Mouse (Mus musculus) erythroid progenitor cell, adult 5-6 weeks (primary cell): Measurements from ENCODE around the gene Ergic3. TPM values are rescaled to one million over a fixed set of nuclear protein-coding genes. Genes with fewer than 3 reads are reported as not detected.

ENCODE experiments used
- ATAC-seq: replicated peaks from 2 replicates; pipeline ENCODE4 v1.8.0; 2016; ENCODE audit warnings: moderate number of reproducible peaks, mild to moderate bottlenecking, moderate TSS enrichment, inconsistent platforms; ENCODE audit not compliant: poor library complexity, low FRiP score, severe bottlenecking
- total RNA-seq, 2 experiments: library from RNA; stranded (forward) in 1 of 2; stranded (reverse) in 1 of 2; fragments of 150-400 nt in 1 of 2; fragments of 186-747, 209-891 nt in 1 of 2; gene quantifications; 2 replicates each; pipeline versions ENCODE4 v1.2.3 to v1.2.4; 2015 to 2017; ENCODE audit warnings: low replicate concordance in 2 of 2

The Ergic3 gene
- 59.5 and 136 TPM in 2 replicates for total RNA-seq (2015; ENCODE audit: low replicate concordance)
- total RNA-seq (2017; ENCODE audit: low replicate concordance), result 18.6 and 22.6 TPM in 2 replicates

DNA sequence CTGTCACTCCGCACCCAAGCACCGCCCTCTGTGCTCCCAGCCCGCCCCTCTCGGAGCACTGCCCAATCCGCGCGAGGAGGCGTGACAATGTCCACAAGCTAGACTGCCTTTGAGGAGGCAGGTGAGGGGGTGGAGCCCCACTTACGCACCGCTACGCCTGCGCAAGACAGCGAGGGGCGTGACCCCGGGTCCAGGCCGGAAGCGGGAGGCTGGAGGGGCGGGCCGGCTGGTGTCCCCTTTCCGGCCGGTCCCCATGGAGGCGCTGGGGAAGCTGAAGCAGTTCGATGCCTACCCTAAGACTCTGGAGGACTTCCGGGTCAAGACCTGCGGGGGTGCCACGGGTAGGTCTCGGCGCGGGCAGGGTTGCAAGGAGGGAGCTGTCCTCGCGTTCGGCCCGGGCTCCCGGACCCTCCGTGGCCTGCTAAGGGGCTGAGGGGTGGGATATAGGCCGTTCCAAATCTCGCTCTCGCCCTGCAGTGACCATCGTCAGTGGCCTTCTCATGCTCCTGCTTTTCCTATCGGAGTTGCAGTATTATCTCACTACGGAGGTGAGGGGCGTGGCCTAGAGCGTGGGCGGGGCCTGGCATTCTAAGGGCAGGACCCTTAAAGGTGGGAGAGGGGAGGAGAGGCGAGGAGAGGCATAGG lies at the start of gene Ergic3, which contains the start of gene 6430550D23Rik:
TSS of gene Ergic3 (plus strand) at position 158 of the 645 bp plus-strand sequence.
TSS of gene 6430550D23Rik (minus strand) at position 90 of the 645 bp plus-strand sequence.
- peak; percentile 98 for ATAC-seq

DNA sequence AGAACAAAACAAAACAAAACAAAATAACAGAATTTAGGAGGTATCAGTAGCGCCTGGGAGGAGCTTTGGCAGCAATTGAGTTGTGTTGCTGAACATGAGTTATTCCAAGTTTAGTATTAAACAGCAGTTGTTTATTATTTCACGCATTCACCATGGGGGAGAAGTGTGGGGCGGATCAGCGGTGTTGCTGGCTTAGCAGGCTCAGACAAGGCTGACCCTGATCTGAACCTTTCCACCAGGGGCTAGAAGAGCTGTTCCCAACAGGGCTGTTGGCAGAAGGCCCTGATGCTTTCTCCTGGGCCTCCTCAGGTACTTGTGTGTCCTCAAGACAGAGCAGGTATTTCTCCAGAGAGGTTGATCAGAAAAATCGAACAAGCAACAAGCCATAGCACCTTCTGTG lies 47.9 kb upstream of the Ergic3 start:
- ATAC-seq, result no peak

DNA sequence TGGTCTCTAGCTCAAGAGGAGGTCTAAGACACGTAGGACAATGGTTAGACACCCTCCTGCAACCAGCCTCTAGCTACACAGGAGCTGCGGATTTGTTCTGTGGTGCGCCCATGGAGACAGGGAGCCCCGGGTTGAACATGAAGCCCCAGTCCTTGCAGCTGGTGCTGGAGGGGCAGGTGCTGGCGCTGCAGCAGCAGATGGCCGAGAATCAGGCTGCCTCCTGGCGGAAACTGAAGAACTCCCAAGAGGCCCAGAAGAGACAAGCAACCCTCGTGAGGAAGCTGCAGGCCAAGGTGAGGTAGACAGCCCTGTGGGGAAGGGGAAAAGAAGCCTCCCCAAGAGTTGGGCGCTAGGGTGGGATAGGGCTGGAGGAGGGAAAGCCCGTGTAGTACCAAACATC lies 46.0 kb upstream of the Ergic3 start:
- no peak for ATAC-seq

DNA sequence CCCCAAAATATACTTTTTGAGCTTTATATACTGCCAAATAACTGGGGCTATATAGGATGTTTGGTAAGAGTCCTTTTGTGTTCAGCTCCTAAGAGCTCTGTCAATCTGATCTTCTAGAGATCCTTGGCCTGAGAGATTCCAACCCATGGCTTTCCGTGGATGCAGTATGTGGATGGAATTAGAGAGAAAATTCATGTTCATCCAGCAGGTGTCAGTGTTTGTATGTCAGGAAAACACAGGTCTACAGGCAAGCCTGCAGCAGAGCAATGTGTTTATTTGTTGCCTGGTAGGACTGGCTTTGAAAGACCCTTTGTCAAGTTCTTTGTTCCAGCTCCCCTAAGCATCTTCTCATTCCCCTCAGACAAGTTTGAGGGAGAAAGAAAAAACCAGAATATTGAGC lies 44.9 kb upstream of the Ergic3 start:
- no peak for ATAC-seq

DNA sequence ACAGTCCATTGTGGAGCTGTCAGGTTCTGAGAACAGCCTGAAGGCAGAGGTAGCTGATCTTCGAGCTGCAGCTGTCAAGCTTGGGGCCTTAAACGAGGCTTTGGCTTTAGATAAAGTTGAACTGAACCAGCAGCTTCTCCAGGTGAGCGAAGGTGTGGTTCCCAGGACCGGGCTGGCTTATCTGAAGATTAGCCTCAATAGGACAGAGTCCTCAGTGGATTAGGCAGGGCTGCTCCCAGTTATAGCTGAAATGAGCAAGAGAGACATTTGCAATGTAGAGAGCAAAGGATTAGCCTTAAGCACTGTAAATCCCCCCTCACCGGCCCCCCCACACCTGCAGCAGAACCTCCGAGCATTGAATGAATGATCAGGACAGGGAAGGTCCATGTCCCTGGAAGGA lies 34.5 kb upstream of the Ergic3 start:
- ATAC-seq, result no peak

DNA sequence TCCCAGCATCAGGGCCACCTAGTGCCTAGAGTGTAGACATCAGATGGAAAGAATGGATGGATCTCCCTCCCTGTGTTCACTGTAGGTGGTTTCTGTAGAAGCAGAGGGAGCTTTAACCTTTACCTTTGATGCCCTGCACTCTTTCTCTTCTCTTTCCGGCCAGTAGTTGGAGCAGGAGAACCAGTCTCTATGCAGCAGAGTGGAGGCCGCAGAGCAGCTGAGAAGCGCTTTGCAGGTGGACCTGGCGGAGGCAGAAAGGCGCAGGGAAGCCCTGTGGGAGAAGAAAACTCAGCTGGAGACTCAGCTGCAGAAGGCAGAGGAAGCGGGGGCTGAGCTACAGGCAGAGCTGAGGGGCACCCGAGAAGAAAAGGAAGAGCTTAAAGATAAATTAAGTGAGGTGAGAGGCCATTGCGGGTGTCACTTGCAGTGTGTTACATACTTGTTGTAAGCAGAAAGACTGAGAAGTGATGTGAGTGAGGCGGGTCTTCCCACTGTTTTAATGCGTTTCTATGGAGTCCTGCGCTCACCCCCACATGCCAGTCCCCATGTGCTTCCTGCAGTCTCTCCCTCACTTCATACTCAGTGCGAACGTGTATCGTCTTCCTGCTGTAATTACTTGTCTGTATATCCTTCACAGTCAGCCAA lies 33.6 kb upstream of the Ergic3 start:
- ATAC-seq, result no peak

DNA sequence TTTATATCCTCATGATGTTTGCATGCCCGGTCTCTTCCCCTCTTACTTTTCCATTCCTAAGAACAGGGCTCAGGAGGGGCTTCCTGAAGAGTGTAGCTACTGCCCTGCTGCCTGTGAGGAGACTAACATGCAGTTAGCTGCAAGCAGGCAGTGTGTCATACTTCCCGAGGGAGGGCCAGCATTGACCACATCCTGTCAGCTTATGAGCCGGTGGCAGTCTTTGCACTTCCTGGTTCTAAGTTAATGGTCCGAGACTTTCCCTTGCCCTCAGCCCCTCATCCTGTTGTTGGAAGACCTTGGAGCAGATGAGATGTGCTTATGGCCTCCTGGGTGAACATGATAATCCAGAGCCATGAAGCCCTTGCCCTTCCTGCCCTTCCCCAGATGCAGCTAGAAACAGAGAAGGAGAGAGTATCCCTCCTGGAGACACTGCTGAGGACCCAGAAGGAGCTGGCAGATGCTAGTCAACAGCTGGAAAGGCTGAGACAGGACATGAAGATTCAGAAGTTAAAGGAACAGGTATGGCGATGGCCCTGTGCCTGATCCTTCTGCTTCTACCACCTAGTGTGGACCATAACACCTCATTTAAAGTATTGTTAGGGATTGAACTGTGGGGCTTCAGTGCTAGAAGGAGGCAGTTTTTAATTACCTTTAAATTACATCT lies 28.4 kb upstream of the Ergic3 start:
- no peak for ATAC-seq

DNA sequence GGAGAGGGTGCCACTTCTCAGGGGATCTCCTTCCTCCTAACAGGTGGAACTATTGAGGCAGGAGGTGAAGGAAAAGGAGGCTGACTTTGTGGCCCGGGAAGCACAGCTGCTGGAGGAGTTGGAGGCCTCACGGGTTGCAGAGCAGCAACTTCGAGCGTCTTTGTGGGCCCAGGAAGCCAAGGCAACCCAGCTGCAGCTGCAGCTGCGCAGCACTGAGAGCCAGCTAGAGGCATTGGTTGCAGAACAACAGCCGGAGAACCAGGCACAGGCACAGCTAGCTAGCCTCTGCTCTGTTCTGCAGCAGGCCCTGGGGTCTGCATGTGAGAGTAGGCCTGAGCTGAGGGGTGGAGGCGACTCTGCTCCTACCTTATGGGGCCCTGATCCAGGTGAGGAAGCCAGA lies 22.1 kb upstream of the Ergic3 start:
- no peak for ATAC-seq

DNA sequence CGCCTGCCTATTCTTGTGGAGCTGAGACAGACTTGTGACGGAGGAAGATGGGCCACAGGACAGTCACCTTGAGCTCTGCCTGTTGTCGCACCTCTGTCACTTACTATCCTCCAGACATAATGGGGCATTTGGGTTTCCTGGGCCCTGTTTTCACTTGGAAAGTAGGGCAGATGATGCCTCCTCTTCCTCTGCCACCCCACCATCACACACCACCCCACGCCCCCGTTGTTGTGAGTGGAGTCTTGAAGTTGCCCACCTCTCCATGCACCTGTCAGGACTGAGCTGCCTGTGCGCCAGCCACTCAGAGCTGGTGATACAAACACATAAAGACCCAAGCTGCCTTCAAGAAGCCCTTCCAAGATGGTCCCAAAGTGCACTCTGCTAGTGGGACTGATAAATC lies 20.7 kb upstream of the Ergic3 start:
- ATAC-seq, result no peak

DNA sequence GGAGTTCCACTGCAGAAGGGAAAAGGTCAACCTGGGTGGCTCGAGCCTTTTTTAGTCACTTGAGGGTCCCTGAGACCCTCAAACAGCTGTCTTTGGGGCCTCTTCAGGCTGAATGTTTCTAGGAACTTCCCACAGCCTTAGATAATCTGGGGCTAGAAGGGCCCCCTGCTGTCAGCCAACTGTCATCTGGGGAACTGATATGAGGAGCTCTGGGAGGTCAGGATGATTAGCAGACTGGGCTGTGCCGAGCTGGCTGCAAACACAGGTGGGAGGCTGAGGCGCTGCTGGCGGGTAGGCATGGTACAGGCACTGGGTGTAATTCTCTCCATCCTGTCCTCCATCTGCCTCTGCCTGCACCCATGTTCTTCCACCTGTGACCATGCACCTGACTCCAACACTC lies 18.8 kb upstream of the Ergic3 start:
- peak; percentile 84 for ATAC-seq

DNA sequence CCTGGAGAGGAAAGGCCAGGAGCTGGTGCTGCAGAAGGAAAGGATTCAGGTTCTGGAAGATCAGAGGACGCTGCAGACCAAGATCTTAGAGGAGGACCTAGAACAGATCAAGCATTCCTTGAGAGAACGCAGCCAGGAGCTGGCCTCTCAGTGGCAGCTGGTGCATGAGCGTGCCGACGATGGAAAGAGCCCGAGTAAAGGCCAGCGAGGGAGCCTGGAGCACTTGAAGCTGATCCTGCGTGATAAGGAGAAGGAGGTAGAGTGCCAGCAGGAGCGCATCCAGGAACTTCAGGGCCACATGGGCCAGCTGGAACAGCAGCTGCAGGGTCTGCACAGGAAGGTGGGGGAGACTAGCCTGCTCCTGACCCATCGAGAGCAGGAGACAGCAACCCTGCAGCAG lies 16.7 kb upstream of the Ergic3 start:
- ATAC-seq, result no peak

DNA sequence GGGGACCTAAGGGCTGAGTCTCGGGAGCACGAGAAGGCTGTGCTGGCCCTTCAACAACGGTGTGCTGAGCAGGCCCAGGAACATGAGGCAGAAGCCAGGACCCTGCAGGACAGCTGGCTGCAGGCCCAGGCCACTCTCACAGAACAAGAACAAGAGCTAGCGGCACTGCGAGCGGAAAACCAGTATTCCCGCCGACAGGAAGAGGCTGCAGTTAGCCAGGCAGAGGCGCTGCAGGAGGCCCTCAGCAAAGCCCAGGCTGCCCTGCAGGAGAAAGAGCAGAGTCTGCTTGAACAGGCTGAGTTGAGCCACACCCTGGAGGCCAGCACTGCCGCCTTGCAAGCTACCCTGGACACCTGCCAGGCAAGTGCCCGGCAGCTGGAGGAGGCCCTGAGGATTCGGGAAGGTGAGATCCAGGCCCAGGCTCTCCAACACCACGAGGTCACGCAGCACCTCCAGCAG lies 16.0 kb upstream of the Ergic3 start:
- ATAC-seq, result peak; percentile 80

DNA sequence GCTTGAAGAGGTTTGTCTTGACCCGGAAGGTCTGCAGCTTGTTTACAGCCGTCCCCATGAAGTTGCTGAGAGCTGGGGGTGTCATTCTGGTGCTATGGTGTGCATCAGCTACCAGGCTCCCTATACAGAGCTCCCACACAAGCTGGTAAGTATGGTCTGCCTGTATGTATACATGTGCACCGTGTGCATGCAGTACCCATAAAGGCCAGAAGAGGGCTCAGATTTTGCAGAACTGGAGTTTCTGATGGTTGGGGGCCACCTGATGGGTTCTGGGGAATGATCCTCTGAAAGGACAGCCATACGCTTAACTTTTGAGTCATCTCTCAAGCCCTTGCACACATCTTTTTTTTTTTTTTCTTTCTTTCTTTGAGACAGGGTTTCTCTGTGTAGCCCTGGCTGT lies 2.5 kb upstream of the Ergic3 start:
- no peak for ATAC-seq

DNA sequence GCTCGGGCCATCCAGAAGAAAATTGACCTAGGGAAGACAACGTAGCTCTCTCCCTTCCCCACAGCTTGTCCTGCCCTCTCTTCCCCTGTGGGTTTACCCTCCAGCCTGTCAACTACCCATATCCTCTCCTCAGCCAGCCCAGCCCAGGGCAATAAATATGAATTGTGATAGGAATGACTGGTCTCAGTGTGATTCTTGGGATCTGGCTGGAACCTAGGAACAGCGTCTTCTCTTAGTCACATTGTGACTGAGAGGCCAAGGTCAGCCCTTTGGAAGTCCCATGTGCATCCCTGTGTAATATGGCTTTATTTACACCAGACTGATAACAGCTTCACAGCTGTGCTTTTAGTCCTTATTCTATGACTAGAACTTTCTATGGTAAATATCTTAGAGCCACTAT lies 10.3 kb downstream of the Ergic3 start:
- no peak for ATAC-seq

DNA sequence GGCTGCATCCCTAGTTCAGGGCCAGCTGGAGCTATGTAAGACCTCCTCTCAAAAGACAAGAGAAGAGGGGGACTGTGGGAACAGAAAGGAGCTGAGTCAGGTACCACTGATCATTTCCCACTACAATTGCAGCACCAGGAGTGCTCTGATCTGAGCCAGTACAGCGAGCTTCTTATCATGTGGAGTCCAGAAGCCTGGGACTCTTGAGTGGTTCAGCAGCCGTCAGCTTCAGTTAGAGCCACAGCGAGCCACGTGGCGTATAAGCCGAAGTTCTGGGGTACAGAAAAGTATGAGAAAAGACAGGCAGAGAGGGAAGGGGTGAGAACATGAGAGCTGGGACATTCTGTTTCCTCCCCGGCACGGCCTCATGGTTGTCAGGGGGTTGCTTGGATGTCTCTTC lies 13.4 kb downstream of the Ergic3 start:
- ATAC-seq, result peak; percentile 27; the same call in 1 of the 2 replicates

DNA sequence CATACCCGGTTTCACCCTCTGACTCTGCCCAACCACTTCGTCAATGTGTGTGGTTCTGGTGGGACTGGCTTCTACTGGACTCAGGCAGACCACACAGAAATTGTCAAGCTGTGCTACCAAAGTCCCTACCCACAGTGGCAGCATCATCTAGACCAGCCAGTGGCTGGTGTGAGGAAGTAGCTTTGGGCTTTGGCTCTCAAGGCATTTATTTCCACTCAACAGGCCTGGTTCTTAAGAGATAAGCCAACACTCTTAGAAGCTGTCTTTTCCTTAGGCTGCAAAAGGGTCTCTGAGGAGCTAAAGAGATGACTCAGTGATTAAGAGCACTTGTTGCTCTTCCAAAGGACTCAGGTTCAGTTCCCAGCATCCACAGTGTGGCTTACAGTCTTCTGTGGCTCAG lies 13.9 kb downstream of the Ergic3 start:
- ATAC-seq, result no peak

DNA sequence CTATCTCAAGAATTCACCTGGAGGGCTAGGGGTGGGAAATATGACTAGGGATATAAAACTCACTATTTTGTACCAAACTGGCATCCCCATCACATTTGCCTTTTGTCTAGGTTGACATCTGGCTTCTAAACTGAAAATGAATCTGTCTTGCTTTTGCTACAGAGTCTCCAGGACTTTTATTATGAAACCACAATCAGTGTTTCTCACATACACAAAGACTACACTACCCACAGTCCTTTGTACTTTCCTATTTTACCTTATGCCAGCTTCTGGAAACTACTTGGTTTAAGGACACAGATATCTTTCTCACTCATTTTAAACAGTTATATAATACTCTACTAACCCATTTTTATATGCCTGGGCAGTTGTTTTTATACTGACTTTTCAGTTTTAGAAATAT lies 17.6 kb downstream of the Ergic3 start:
- ATAC-seq, result no peak

DNA sequence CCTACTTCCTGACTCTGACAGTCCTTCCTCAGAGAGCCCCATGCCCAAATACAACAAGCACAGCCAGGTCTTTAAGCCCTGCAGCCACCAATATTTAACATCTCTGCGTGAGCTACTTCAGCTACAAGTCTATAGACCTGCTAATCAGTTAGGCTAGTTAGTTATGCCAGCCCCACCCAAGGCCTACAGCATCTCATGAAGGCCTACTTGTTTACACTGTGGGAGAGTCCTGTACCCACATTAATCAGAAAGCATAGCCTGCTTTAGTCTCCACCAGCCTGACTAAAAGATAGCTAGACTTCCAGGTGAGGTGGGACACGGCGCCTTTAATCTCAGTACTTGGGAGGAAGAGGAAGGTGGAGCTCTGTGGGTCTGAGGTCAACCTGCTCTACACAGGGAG lies 31.5 kb downstream of the Ergic3 start:
- no peak for ATAC-seq

DNA sequence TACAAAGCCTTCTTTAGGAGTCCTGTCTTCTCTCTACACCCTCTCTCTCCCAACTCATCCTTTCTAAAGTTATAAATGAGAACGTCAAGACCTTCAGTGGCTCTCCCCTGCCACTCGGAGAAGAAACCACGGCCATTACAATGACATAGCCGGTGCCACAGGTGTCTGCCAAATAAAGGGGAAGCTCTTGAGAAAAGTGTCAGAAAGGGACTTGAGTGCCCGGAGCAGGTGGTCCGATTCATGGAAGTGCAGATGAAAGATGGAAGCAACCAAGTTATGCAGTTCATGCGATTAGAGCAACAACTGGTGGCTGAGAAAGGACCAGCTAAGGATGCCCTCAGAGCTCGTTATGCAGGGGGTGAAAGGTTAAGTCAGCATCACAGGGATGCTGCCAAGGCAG lies 35.1 kb downstream of the Ergic3 start:
- ATAC-seq, result no peak

DNA sequence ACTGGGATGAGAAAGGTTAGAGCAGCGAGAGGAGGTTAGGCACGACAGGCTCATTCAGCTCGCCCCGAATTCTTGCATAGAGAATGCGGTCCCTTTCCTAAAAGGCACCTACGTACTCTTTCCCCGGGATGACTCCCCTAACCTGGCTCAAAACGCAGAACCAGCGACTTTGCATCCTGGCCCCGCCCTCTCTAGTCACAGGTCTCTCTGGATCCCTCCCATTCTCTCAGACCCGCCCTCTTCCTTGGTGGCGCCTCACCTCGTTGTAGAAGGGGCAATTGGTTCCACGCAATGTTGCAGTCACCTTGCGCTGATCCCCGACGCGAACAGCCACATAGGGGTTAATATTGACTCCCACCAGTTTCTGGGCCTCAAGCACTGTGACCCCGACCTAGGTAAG lies 40.1 kb downstream of the Ergic3 start:
- no peak for ATAC-seq

DNA sequence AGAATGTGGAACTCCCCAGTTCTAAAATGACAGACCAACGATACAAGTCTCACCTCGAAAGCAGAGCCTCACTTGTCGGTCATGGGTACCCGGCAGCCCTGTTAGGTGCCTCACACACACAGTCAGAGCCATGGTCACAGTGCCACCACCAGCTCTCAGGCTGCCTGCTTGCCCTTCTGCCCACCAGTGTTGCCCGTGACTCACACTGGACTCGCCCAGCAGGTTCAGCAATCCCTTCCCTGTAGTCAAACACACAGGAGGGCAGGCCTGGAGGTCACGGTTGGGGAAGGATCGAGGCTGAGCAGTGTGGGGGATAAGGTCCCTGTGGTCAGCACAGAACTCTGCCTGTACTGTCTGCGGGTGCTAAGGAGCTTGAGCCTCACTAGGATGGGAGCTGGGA lies 45.0 kb downstream of the Ergic3 start, which contains the start of gene Fer1l4:
TSS of gene Fer1l4 (minus strand) at position 132 of the 400 bp plus-strand sequence.
- no peak for ATAC-seq
